Mouse (Mus musculus): ENCODE measurements around the gene Vps37d. TPM values are rescaled to one million over a fixed set of nuclear protein-coding genes. Genes with fewer than 3 reads are reported as not detected.

The Vps37d gene
- polyA plus RNA-seq, 1 experiment from 2014 or later = 13.3 TPM

GRCm38 (mm10) chr5:135048539-135048938, 29.5 kb downstream of the Vps37d start:
- H3K4me3 ChIP-seq (ENCODE audit: low read depth, low read length) = no peak overlapping the region
- H3K27ac ChIP-seq (ENCODE audit: low read depth, low read length) = no peak overlapping the region
- ATAC-seq (replicated peaks; ENCODE audit: low FRiP score) (no peak), DNase-seq (ENCODE audit: low spot score) (no peak)
- H3K9me3 ChIP-seq (ENCODE audit: control insufficient read depth, low read length) = no peaks in the 10 kb centered on the region
- no peak overlapping the region for H3K9ac ChIP-seq (ENCODE audit: low read length)
- H3K4me1 ChIP-seq (replicated peaks; ENCODE audit: control insufficient read depth, insufficient read depth, low read length) = no peaks in the 10 kb centered on the region
- WGBS = 95% methylated on average over 5 of the region's 5 CpGs
- no peaks in the 10 kb centered on the region for H3K27me3 ChIP-seq (ENCODE audit: control insufficient read depth, insufficient read depth, low read length)
- H3K4me2 ChIP-seq (ENCODE audit: low read depth, low read length, severe bottlenecking) = no peak overlapping the region
- no peaks in the 10 kb centered on the region for H3K36me3 ChIP-seq (ENCODE audit: control insufficient read depth, insufficient read depth, low read length)

- Histone ChIP-seq H3K9me3 (ENCODE audit: control insufficient read depth, low read length) (no peaks in the 10 kb centered on the region), H3K4me1 (replicated peaks; ENCODE audit: control insufficient read depth, insufficient read depth, low read length) (no peaks in the 10 kb centered on the region), H3K36me3 (ENCODE audit: control insufficient read depth, insufficient read depth, low read length) (no peaks in the 10 kb centered on the region), H3K27ac (ENCODE audit: low read depth, low read length) (no peak overlapping the region), H3K4me3 (ENCODE audit: low read depth, low read length) (no peak overlapping the region), H3K9ac (ENCODE audit: low read length) (no peak overlapping the region), H3K4me2 (ENCODE audit: low read depth, low read length, severe bottlenecking) (no peak overlapping the region), H3K27me3 (ENCODE audit: control insufficient read depth, insufficient read depth, low read length) (no peaks in the 10 kb centered on the region)
- DNase-seq (ENCODE audit: low spot score) (no peak), ATAC-seq (replicated peaks; ENCODE audit: low FRiP score) (no peak)
- 93% methylated on average over 3 of the region's 3 CpGs for WGBS
Measured at GRCm38 (mm10) chr5:135044575-135044974, 33.5 kb downstream of the Vps37d start.

DNA sequence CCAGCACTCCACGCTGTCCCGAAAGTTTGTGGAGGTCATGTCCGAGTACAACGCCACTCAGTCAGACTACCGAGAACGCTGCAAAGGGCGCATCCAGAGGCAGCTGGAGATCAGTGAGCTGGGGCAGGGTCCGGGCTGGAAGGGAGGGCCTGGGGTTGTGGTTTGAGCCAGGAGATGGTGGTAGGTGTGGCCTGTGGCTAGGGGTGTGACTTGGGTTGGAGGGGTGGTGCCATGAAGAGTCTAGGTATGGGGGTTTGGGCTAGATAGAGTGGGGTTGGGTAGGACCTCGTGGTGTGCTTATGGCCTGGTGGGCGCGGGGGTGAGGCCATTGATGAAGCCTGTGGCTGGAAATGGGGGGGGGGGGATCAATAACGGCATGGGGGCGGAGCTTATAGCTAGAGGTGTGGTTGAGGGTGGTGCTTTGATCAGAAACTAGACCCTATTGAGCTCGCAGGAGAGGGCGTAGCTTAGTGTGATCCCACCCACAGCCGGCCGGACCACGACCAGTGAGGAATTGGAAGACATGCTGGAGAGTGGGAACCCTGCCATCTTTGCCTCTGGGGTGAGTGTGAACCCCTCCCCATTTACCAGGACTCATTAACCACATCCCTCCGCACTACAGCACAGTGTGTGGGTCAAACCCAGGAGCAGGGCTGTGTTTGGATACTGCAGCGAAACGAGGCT, 35.8 kb downstream of the Vps37d start:
- no peak overlapping the region for H3K9ac ChIP-seq (ENCODE audit: low read length)
- 24% methylated on average over 20 of the region's 21 CpGs for WGBS
- no peaks in the 10 kb centered on the region for H3K27me3 ChIP-seq (ENCODE audit: control insufficient read depth, insufficient read depth, low read length)
- no peak overlapping the region for H3K4me3 ChIP-seq (ENCODE audit: low read depth, low read length)
- H3K27ac ChIP-seq (ENCODE audit: low read depth, low read length) = no peak overlapping the region
- no peaks in the 10 kb centered on the region for H3K9me3 ChIP-seq (ENCODE audit: control insufficient read depth, low read length)
- DNase-seq (ENCODE audit: low spot score) = no peak
- no peak for ATAC-seq (replicated peaks; ENCODE audit: low FRiP score)
- H3K4me2 ChIP-seq (ENCODE audit: low read depth, low read length, severe bottlenecking) = no peak overlapping the region
- no peaks in the 10 kb centered on the region for H3K4me1 ChIP-seq (replicated peaks; ENCODE audit: control insufficient read depth, insufficient read depth, low read length)
- no peaks in the 10 kb centered on the region for H3K36me3 ChIP-seq (ENCODE audit: control insufficient read depth, insufficient read depth, low read length)

- ATAC-seq (replicated peaks; ENCODE audit: low FRiP score) = no peak
- Histone ChIP-seq H3K4me1 (replicated peaks; ENCODE audit: control insufficient read depth, insufficient read depth, low read length) (no peaks in the 10 kb centered on the region), H3K36me3 (ENCODE audit: control insufficient read depth, insufficient read depth, low read length) (no peaks in the 10 kb centered on the region), H3K27ac (ENCODE audit: low read depth, low read length) (no peak overlapping the region), H3K9me3 (ENCODE audit: control insufficient read depth, low read length) (no peaks in the 10 kb centered on the region), H3K27me3 (ENCODE audit: control insufficient read depth, insufficient read depth, low read length) (no peaks in the 10 kb centered on the region), H3K9ac (ENCODE audit: low read length) (no peak overlapping the region), H3K4me3 (ENCODE audit: low read depth, low read length) (no peak overlapping the region), H3K4me2 (ENCODE audit: low read depth, low read length, severe bottlenecking) (no peak overlapping the region)
- WGBS = 82% methylated on average over 11 of the region's 11 CpGs
- DNase-seq (ENCODE audit: low spot score) = no peak
Measured at GRCm38 (mm10) chr5:135040777-135041176, 37.3 kb downstream of the Vps37d start.

- no peaks in the 10 kb centered on the region for H3K36me3 ChIP-seq (ENCODE audit: control insufficient read depth, insufficient read depth, low read length)
- no peak overlapping the region for H3K27ac ChIP-seq (ENCODE audit: low read depth, low read length)
- no peaks in the 10 kb centered on the region for H3K4me1 ChIP-seq (replicated peaks; ENCODE audit: control insufficient read depth, insufficient read depth, low read length)
- H3K9me3 ChIP-seq (ENCODE audit: control insufficient read depth, low read length) = no peaks in the 10 kb centered on the region
- H3K9ac ChIP-seq (ENCODE audit: low read length) = no peak overlapping the region
- WGBS = 41% methylated on average over 6 of the region's 6 CpGs
- DNase-seq (ENCODE audit: low spot score) = no peak
- no peak for ATAC-seq (replicated peaks; ENCODE audit: low FRiP score)
- H3K4me2 ChIP-seq (ENCODE audit: low read depth, low read length, severe bottlenecking) = no peak overlapping the region
- no peaks in the 10 kb centered on the region for H3K27me3 ChIP-seq (ENCODE audit: control insufficient read depth, insufficient read depth, low read length)
- no peak overlapping the region for H3K4me3 ChIP-seq (ENCODE audit: low read depth, low read length)
Measured at GRCm38 (mm10) chr5:135040059-135040458, 38.0 kb downstream of the Vps37d start.

GRCm38 (mm10) chr5:135039541-135039940, 38.5 kb downstream of the Vps37d start:
- no peaks in the 10 kb centered on the region for H3K27me3 ChIP-seq (ENCODE audit: control insufficient read depth, insufficient read depth, low read length)
- no peaks in the 10 kb centered on the region for H3K36me3 ChIP-seq (ENCODE audit: control insufficient read depth, insufficient read depth, low read length)
- ATAC-seq (replicated peaks; ENCODE audit: low FRiP score) = no peak
- no peak overlapping the region for H3K4me2 ChIP-seq (ENCODE audit: low read depth, low read length, severe bottlenecking)
- no peaks in the 10 kb centered on the region; the same call in 1 of the 2 replicates for H3K9me3 ChIP-seq (ENCODE audit: control insufficient read depth, low read length)
- 84% methylated on average over 9 of the region's 9 CpGs for WGBS
- no peak overlapping the region for H3K4me3 ChIP-seq (ENCODE audit: low read depth, low read length)
- no peak overlapping the region for H3K9ac ChIP-seq (ENCODE audit: low read length)
- no peak for DNase-seq (ENCODE audit: low spot score)
- no peak overlapping the region for H3K27ac ChIP-seq (ENCODE audit: low read depth, low read length)
- no peaks in the 10 kb centered on the region for H3K4me1 ChIP-seq (replicated peaks; ENCODE audit: control insufficient read depth, insufficient read depth, low read length)

GRCm38 (mm10) chr5:135037946-135038345, 40.1 kb downstream of the Vps37d start:
- no peak overlapping the region for H3K4me3 ChIP-seq (ENCODE audit: low read depth, low read length)
- H3K36me3 ChIP-seq (ENCODE audit: control insufficient read depth, insufficient read depth, low read length) = no peaks in the 10 kb centered on the region
- no peak for DNase-seq (ENCODE audit: low spot score)
- no peaks in the 10 kb centered on the region; the same call in 1 of the 2 replicates for H3K9me3 ChIP-seq (ENCODE audit: control insufficient read depth, low read length)
- WGBS = 92% methylated on average over 3 of the region's 3 CpGs
- H3K27me3 ChIP-seq (ENCODE audit: control insufficient read depth, insufficient read depth, low read length) = no peaks in the 10 kb centered on the region
- no peak for ATAC-seq (replicated peaks; ENCODE audit: low FRiP score)
- no peaks in the 10 kb centered on the region for H3K4me1 ChIP-seq (replicated peaks; ENCODE audit: control insufficient read depth, insufficient read depth, low read length)
- H3K9ac ChIP-seq (ENCODE audit: low read length) = no peak overlapping the region
- H3K27ac ChIP-seq (ENCODE audit: low read depth, low read length) = no peak overlapping the region
- no peak overlapping the region for H3K4me2 ChIP-seq (ENCODE audit: low read depth, low read length, severe bottlenecking)

DNA sequence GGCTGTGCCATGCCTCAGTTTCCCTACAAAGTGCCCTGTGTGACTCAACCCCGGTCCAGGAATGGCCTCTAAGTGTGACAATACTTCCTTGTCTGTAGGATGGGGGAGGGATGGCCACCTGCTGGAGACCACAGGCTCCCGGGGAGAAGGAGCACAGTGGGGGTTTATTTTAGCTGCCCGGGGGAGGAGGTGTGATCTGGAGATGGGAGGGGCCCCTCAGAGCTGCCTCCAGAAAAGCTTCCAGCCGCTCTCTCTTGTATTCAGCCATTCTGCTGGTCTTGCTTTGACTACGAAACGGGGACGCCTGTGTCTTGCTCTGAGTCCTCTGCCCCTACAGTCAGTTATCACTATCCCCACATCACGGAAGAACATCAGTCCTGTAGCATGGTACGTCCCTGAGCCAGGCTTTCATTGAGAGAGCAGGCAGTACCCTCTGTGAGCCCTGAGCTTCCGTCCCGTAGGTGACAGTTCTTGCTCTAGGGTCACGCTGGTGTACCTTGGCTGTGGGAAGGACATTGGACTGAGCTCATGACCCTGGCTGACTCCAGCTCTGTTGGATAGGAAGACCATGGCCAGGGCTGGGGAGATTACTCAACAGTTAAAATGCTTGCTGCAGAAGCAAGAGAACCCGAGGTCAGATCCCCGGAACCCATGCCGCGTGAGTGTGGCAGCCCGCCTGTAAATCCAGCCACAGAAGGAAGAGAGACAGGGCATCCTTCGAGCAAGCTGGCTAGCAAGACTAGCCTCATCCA, 42.3 kb downstream of the Vps37d start:
- 62% methylated on average over 18 of the region's 18 CpGs for WGBS

More for the DNA sequence above, 42.3 kb downstream of the Vps37d start:
- Histone ChIP-seq H3K9ac (ENCODE audit: low read length) (no peak overlapping the region), H3K27me3 (ENCODE audit: control insufficient read depth, insufficient read depth, low read length) (no peaks in the 10 kb centered on the region), H3K4me3 (ENCODE audit: low read depth, low read length) (no peak overlapping the region), H3K27ac (ENCODE audit: low read depth, low read length) (no peak overlapping the region), H3K9me3 (ENCODE audit: control insufficient read depth, low read length) (no peaks in the 10 kb centered on the region; the same call in 1 of the 2 replicates), H3K4me2 (ENCODE audit: low read depth, low read length, severe bottlenecking) (no peak overlapping the region), H3K4me1 (replicated peaks; ENCODE audit: control insufficient read depth, insufficient read depth, low read length) (no peaks in the 10 kb centered on the region), H3K36me3 (ENCODE audit: control insufficient read depth, insufficient read depth, low read length) (no peaks in the 10 kb centered on the region)
- DNase-seq (ENCODE audit: low spot score) (no peak), ATAC-seq (replicated peaks; ENCODE audit: low FRiP score) (no peak)

All from forebrain, embryonic 11.5 days (tissue).